Mouse (Mus musculus): ENCODE measurements around the gene Pcsk6. TPM values are rescaled to one million over a fixed set of nuclear protein-coding genes. Genes with fewer than 3 reads are reported as not detected.
"Not testable (repeated sequence)": the region's sequence is repeated elsewhere in the genome, so short reads cannot be mapped to it uniquely, and the experiment has no call there.

Pcsk6 gene
- 7.0 and 12.0 TPM in 2 replicates for polyA plus RNA-seq (2015; fragmentation: Nextera tagmentation; extraction: Ambion mirVana)

GRCm38 (mm10) chr7:65861591-65862472 lies at the start of gene Pcsk6:
Gene Pcsk6 (plus strand): TSS chr7:65861734.
- Histone ChIP-seq H3K4me2 (replicated peaks; ENCODE audit: low read depth) (peak within 1 kb of the TSS; percentile 99), H3K27ac (replicated peaks) (0 out of 2 replicates have a peak within 1 kb of the TSS, but pooled peaks have one; percentile 18)
- TF ChIP-seq EP300 (optimal IDR thresholded peaks at IDR 0.05) (no peak), CTCF (IDR thresholded peaks at IDR 0.05; ENCODE audit: low read depth) (peak; percentile 37; the same call in 1 of the 2 replicates)

GRCm38 (mm10) chr7:65813611-65814212 lies 47.8 kb upstream of the Pcsk6 start:
- DNase-seq (ENCODE audit: low spot score) (no peak), ATAC-seq (ENCODE audit: low FRiP score, low TSS enrichment) (peak; percentile 42; the same call in 1 of the 2 replicates)
- no peaks in the 10 kb centered on the region for H3K27me3 ChIP-seq (ENCODE audit: control insufficient read depth, insufficient read depth, low read length)
- WGBS = 76% methylated on average over 8 of the region's 8 CpGs
- no peaks in the 10 kb centered on the region for H3K9me3 ChIP-seq (ENCODE audit: control insufficient read depth, low read length)
- no peak overlapping the region for H3K4me3 ChIP-seq (ENCODE audit: low read depth, low read length)
- no peaks in the 10 kb centered on the region for H3K36me3 ChIP-seq (ENCODE audit: control insufficient read depth, insufficient read depth, low read length)
- TF ChIP-seq CTCF (IDR thresholded peaks at IDR 0.05; ENCODE audit: low read depth) = no peak
- no peak for TF ChIP-seq EP300 (optimal IDR thresholded peaks at IDR 0.05)
- no peak overlapping the region for H3K27ac ChIP-seq (replicated peaks)
- H3K4me2 ChIP-seq (replicated peaks; ENCODE audit: low read depth) = no peak overlapping the region
- H3K4me1 ChIP-seq (replicated peaks; ENCODE audit: control insufficient read depth, insufficient read depth) = no peaks in the 10 kb centered on the region
- H3K9ac ChIP-seq (ENCODE audit: low read length) = no peak overlapping the region

More at GRCm38 (mm10) chr7:65861591-65862472, at the start of gene Pcsk6:
- ATAC-seq (ENCODE audit: low FRiP score, low TSS enrichment) (peak; percentile 83), DNase-seq (ENCODE audit: low spot score) (peak; percentile 74)
- Histone ChIP-seq H3K36me3 (ENCODE audit: control insufficient read depth, insufficient read depth, low read length) (no peaks in the 10 kb centered on the region), H3K27me3 (ENCODE audit: control insufficient read depth, insufficient read depth, low read length) (peaks cover 3% of the 10 kb centered on the region; the same call in 1 of the 2 replicates), H3K9ac (ENCODE audit: low read length) (peak within 1 kb of the TSS; percentile 70), H3K4me3 (ENCODE audit: low read depth, low read length) (peak within 1 kb of the TSS; percentile 61), H3K9me3 (ENCODE audit: control insufficient read depth, low read length) (no peaks in the 10 kb centered on the region), H3K4me1 (replicated peaks; ENCODE audit: control insufficient read depth, insufficient read depth) (no peaks in the 10 kb centered on the region)
- WGBS = under 1% methylated on average over 60 of the region's 111 CpGs

DNA sequence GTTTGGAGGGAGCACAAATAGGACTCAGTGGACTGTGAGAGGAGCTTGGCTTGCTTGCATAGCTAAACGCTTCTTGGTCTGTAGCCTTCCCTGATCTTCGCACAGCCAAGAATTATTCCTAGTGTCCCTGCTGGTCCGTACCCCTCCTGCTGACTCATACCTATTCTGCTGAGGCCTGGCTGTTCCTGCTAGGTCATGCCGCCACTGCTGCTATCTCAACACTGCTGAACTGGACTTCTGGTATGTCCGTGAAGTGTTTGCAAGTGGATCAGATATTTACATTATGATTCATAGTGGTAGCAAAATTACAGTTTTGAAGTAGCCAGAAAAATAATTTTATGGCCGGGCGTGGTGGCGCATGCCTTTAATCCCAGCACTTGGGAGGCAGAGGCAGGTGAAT lies 44.0 kb upstream of the Pcsk6 start:
- Histone ChIP-seq H3K36me3 (ENCODE audit: control insufficient read depth, insufficient read depth, low read length) (no peaks in the 10 kb centered on the region), H3K27ac (replicated peaks) (no peak overlapping the region), H3K4me2 (replicated peaks; ENCODE audit: low read depth) (no peak overlapping the region), H3K4me1 (replicated peaks; ENCODE audit: control insufficient read depth, insufficient read depth) (no peaks in the 10 kb centered on the region), H3K9me3 (ENCODE audit: control insufficient read depth, low read length) (no peaks in the 10 kb centered on the region), H3K9ac (ENCODE audit: low read length) (no peak overlapping the region), H3K27me3 (ENCODE audit: control insufficient read depth, insufficient read depth, low read length) (no peaks in the 10 kb centered on the region), H3K4me3 (ENCODE audit: low read depth, low read length) (no peak overlapping the region)
- 86% methylated on average over 8 of the region's 8 CpGs for WGBS
- no peak for TF ChIP-seq CTCF (IDR thresholded peaks at IDR 0.05; ENCODE audit: low read depth)
- TF ChIP-seq EP300 (optimal IDR thresholded peaks at IDR 0.05) = no peak
- ATAC-seq (ENCODE audit: low FRiP score, low TSS enrichment) (peak; percentile 51; the same call in 1 of the 2 replicates), DNase-seq (ENCODE audit: low spot score) (no peak)

DNA sequence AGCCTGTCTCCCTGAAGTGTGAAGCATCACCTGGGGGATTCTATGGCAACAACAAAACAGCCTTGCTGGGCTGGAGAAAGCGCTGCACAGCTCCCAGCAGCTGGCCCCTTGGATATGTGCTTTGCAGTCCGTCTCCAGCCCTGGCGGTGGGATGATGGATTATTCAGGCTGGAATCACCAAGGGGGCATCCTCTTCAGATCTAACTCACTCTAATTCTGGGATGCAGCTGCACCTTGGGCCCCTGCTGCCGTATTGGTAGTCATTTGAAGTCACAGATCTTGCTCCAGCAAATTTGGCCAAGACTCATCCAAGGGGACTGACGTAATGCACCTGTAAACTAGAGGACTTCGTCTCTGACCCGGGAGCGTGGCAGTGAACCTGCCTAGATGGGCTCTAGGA lies 41.1 kb upstream of the Pcsk6 start:
- Histone ChIP-seq H3K27ac (replicated peaks) (no peak overlapping the region), H3K27me3 (ENCODE audit: control insufficient read depth, insufficient read depth, low read length) (no peaks in the 10 kb centered on the region), H3K4me2 (replicated peaks; ENCODE audit: low read depth) (no peak overlapping the region), H3K4me3 (ENCODE audit: low read depth, low read length) (no peak overlapping the region), H3K4me1 (replicated peaks; ENCODE audit: control insufficient read depth, insufficient read depth) (no peaks in the 10 kb centered on the region), H3K9ac (ENCODE audit: low read length) (no peak overlapping the region), H3K9me3 (ENCODE audit: control insufficient read depth, low read length) (no peaks in the 10 kb centered on the region), H3K36me3 (ENCODE audit: control insufficient read depth, insufficient read depth, low read length) (no peaks in the 10 kb centered on the region)
- no peak for DNase-seq (ENCODE audit: low spot score)
- TF ChIP-seq EP300 (optimal IDR thresholded peaks at IDR 0.05) (no peak), CTCF (IDR thresholded peaks at IDR 0.05; ENCODE audit: low read depth) (no peak)
- 40% methylated on average over 8 of the region's 8 CpGs for WGBS
- no peak for ATAC-seq (ENCODE audit: low FRiP score, low TSS enrichment)

- WGBS = 76% methylated on average over 4 of the region's 4 CpGs
These were observed 39.6 kb upstream of the Pcsk6 start for GRCm38 (mm10) chr7:65821901-65822300.

More at GRCm38 (mm10) chr7:65821901-65822300, 39.6 kb upstream of the Pcsk6 start:
- TF ChIP-seq CTCF (IDR thresholded peaks at IDR 0.05; ENCODE audit: low read depth) = peak; percentile 35
- H3K4me2 ChIP-seq (replicated peaks; ENCODE audit: low read depth); DNase-seq (ENCODE audit: low spot score); ATAC-seq (ENCODE audit: low FRiP score, low TSS enrichment); H3K4me3 ChIP-seq (ENCODE audit: low read depth, low read length); H3K27ac ChIP-seq (replicated peaks); H3K4me1 ChIP-seq (replicated peaks; ENCODE audit: control insufficient read depth, insufficient read depth); H3K27me3 ChIP-seq (ENCODE audit: control insufficient read depth, insufficient read depth, low read length); H3K36me3 ChIP-seq (ENCODE audit: control insufficient read depth, insufficient read depth, low read length); H3K9ac ChIP-seq (ENCODE audit: low read length); H3K9me3 ChIP-seq (ENCODE audit: control insufficient read depth, low read length): not testable (repeated sequence)
